ENCODE assay signal across 15 mouse cellular contexts in the genomic region with DNA sequence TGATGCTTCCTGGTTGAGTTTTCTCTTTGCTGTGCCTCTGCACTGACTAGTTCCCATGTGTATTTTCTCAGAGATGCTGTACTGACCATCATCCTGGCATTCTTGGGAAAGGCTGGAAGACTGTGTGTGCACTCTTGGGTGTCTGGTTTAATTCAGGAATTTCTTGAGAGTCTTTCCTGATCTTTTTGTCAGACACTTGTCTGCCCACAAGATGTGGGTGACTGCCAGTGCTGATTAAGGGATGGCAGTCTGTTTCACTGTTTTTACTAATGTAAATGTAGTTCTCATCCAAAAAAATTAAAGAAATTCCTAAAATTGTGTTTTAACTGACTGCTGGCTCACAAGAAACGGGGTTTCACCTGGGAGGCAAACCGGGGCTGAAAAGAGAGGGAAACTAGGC.
"Had no signal": no experiment of that assay in that cellular context is flagged by ENCODE, and none has a peak within 500 bp of the region (broad histone marks: within the 10 kb centered on the region; RNA-seq: fewer than 3 reads in every experiment).

No protein-coding gene starts in this region.

- DNase-seq: kidney, adult 8-10 months; kidney, postnatal 10 days; kidney, postnatal 36 days; layer of hippocampus, postnatal 36 days; liver, embryonic 13.5 days; lung, adult 2 months; lung, postnatal 14 days; lung, postnatal 4 days; midbrain, embryonic 14.5 days; thymus, adult 2 months; thymus, postnatal 14 days; thymus, postnatal 4 days had no signal

- ATAC-seq: inflammation-experienced regulatory T-cells, adult 6 months; intestine, postnatal 0 days had no signal

- H3K4me1 ChIP-seq: kidney, embryonic 15.5 days; liver, embryonic 13.5 days had no signal

- H3K27ac ChIP-seq: kidney, embryonic 15.5 days; liver, embryonic 13.5 days had no signal

- H3K36me3 ChIP-seq: kidney, embryonic 15.5 days; liver, embryonic 13.5 days had no signal

- H3K4me3 ChIP-seq: kidney, embryonic 15.5 days; liver, embryonic 13.5 days had no signal

- H3K27me3 ChIP-seq: kidney, embryonic 15.5 days; liver, embryonic 13.5 days had no signal
